Mouse (Mus musculus) liver, embryonic 14.5 days (tissue): ENCODE data around the gene Sdk1.

Source experiments
- CTCF ChIP-seq: IDR thresholded peaks from 2 replicates; pipeline ENCODE4 v1.5.1; 2016; ENCODE audit warnings: antibody characterized with exemption, low read depth, control low read depth
- EP300 ChIP-seq: IDR thresholded peaks from 2 replicates; pipeline ENCODE4 v1.6.1; 2016; ENCODE audit warnings: antibody characterized with exemption, low read depth

GRCm38 (mm10) chr5:141394586-141394985 is 153.3 kb downstream of the Sdk1 start:
- TF ChIP-seq CTCF (no peak), EP300 (no peak)
